Mouse (Mus musculus) heart, postnatal 25 days (tissue): ENCODE results near the gene Cfap157. TPM values are rescaled to one million over a fixed set of nuclear protein-coding genes. Genes with fewer than 3 reads are reported as not detected.

ENCODE experiments used
- DNase-seq: peaks from one replicate; pipeline ENCODE4 v3.0.0; 2022; ENCODE audit warnings: low spot score
- intact Hi-C: fragments of 180-260 bp; cut with DNase I; formaldehyde crosslinking; loops from one replicate; pipeline ENCODE4 v1.15.1; 2025
- total RNA-seq, 2 experiments: library from RNA; stranded (reverse); gene quantifications; 2 replicates each; pipeline ENCODE4 v1.2.3; 2021

Cfap157 gene
- not detected for total RNA-seq

GRCm38 (mm10) chr2:32784048-32784681, at the start of gene Cfap157:
Cfap157 (minus strand) TSS chr2:32784428.
- peak; percentile 31 for DNase-seq
- intact Hi-C loops = no loop called here

- intact Hi-C loops = no loop called here
- DNase-seq = no peak
Measured at GRCm38 (mm10) chr2:32828979-32829676, 44.9 kb upstream of the Cfap157 start.

- intact Hi-C loops = no loop called here
- no peak for DNase-seq
Measured at GRCm38 (mm10) chr2:32825796-32826195, 41.6 kb upstream of the Cfap157 start.

GRCm38 (mm10) chr2:32824778-32825177, 40.5 kb upstream of the Cfap157 start:
- DNase-seq = no peak
- intact Hi-C loops = no loop called here

GRCm38 (mm10) chr2:32824181-32824580, 40.0 kb upstream of the Cfap157 start:
- intact Hi-C loops = no loop called here
- DNase-seq = no peak

GRCm38 (mm10) chr2:32823579-32824154, 39.4 kb upstream of the Cfap157 start:
- intact Hi-C loops = no loop called here
- DNase-seq = no peak

- intact Hi-C loops = no loop called here
- no peak for DNase-seq
Measured at GRCm38 (mm10) chr2:32823153-32823552, 38.9 kb upstream of the Cfap157 start.

- DNase-seq = no peak
- intact Hi-C loops = loop anchor here (1.0 kb wide), 1 partner anchor 32 kb away; no protein-coding TSS in a partner anchor
Measured at GRCm38 (mm10) chr2:32822643-32823042, 38.4 kb upstream of the Cfap157 start.

- no peak for DNase-seq
- intact Hi-C loops = no loop called here
Measured at GRCm38 (mm10) chr2:32821041-32821802, 37.0 kb upstream of the Cfap157 start.

GRCm38 (mm10) chr2:32818208-32818607, 34.0 kb upstream of the Cfap157 start:
- DNase-seq = no peak
- intact Hi-C loops = loop anchor here (5.0 kb wide), 1 partner anchor 109 kb away; no protein-coding TSS in a partner anchor

- intact Hi-C loops = loop anchor here (5.0 kb wide), 1 partner anchor 110 kb away; no protein-coding TSS in a partner anchor
- DNase-seq = no peak
Measured at GRCm38 (mm10) chr2:32817589-32817988, 33.4 kb upstream of the Cfap157 start.

- intact Hi-C loops = loop anchor here (5.0 kb wide), 1 partner anchor 110 kb away; no protein-coding TSS in a partner anchor
- no peak for DNase-seq
Measured at GRCm38 (mm10) chr2:32816946-32817581, 32.8 kb upstream of the Cfap157 start.

- intact Hi-C loops = loop anchor here (5.0 kb wide), 1 partner anchor 111 kb away; no protein-coding TSS in a partner anchor
- no peak for DNase-seq
Measured at GRCm38 (mm10) chr2:32816497-32816896, 32.3 kb upstream of the Cfap157 start.

GRCm38 (mm10) chr2:32811959-32812358, 27.7 kb upstream of the Cfap157 start:
- intact Hi-C loops = no loop called here
- DNase-seq = no peak

GRCm38 (mm10) chr2:32808816-32809566, 24.8 kb upstream of the Cfap157 start:
- intact Hi-C loops = no loop called here
- DNase-seq = no peak

- DNase-seq = no peak
- intact Hi-C loops = no loop called here
Measured at GRCm38 (mm10) chr2:32798251-32798962, 14.2 kb upstream of the Cfap157 start.

- no peak for DNase-seq
- intact Hi-C loops = no loop called here
Measured at GRCm38 (mm10) chr2:32795748-32796418, 11.7 kb upstream of the Cfap157 start.

GRCm38 (mm10) chr2:32791297-32791696, 7.1 kb upstream of the Cfap157 start:
- peak; percentile 60 for DNase-seq
- intact Hi-C loops = no loop called here
